16 mouse cellular contexts compared by ENCODE assay signal in genomic region chr7:132307722-132308271, GRCm38 (mm10). TPM values are rescaled to one million over a fixed set of nuclear protein-coding genes. Genes with fewer than 3 reads are reported as not detected.
DNase-seq lines count a peak whose midpoint lies in the region; ATAC-seq and TF ChIP-seq lines count a peak whose summit lies in the region.
"Had no signal": no experiment of that assay in that cellular context is flagged by ENCODE, and none has a peak within 500 bp of the region (broad histone marks: within the 10 kb centered on the region; RNA-seq: fewer than 3 reads in every experiment).

No protein-coding gene starts in this region.

- DNase-seq in liver, embryonic 11.5 days (ENCODE audit: low spot score): no peak
- peak; percentile 38 to 75 for DNase-seq in kidney, postnatal 25 days
- DNase-seq in urinary bladder, postnatal 25 days (ENCODE audit: low spot score): no peak
- no peak for DNase-seq in thymus, postnatal 4 days
- DNase-seq: forebrain, postnatal 0 days; gastrocnemius, postnatal 14 days; heart, postnatal 14 days; right cerebral cortex, postnatal 4 days had no signal

- no peaks in the 10 kb centered on the region for H3K27me3 ChIP-seq in liver, embryonic 16.5 days (ENCODE audit: control insufficient read depth, insufficient read depth, low read depth, low read length)
- H3K27me3 ChIP-seq in liver, embryonic 11.5 days (replicated peaks; ENCODE audit: control insufficient read depth, insufficient read depth, low read length): no peaks in the 10 kb centered on the region
- H3K27me3 ChIP-seq in intestine, postnatal 0 days (replicated peaks; ENCODE audit: control insufficient read depth, insufficient read depth, low read length): no peaks in the 10 kb centered on the region
- no peaks in the 10 kb centered on the region for H3K27me3 ChIP-seq in small intestine, adult 2 months (ENCODE audit: control insufficient read depth, insufficient read depth, low read length)
- H3K27me3 ChIP-seq: limb, embryonic 15.5 days; neural tube, embryonic 12.5 days had no signal

- 0 out of 2 replicates have a peak, but pooled peaks have one; percentile 28 for ATAC-seq in liver, embryonic 16.5 days (ENCODE audit: low read depth)
- no peak for ATAC-seq in liver, embryonic 11.5 days (replicated peaks; ENCODE audit: low FRiP score)
- ATAC-seq in intestine, postnatal 0 days: no peak
- no peak for ATAC-seq in frontal cortex, adult (ENCODE audit: low TSS enrichment)
- ATAC-seq: forebrain, postnatal 0 days; hindbrain, embryonic 16.5 days had no signal

- no peak for TF ChIP-seq CTCF in intestine, postnatal 0 days (IDR thresholded peaks at IDR 0.05; ENCODE audit: low read depth)
- TF ChIP-seq CTCF in small intestine, adult 2 months (IDR thresholded peaks at IDR 0.05; ENCODE audit: extremely low read depth, insufficient read length, insufficient replicate concordance, low read depth, low read length): no peak

- no peaks in the 10 kb centered on the region for H3K9me3 ChIP-seq in liver, embryonic 16.5 days (replicated peaks; ENCODE audit: control insufficient read depth, low read length)
- H3K9me3 ChIP-seq in liver, embryonic 11.5 days (ENCODE audit: control insufficient read depth, low read length): no peaks in the 10 kb centered on the region
- no peaks in the 10 kb centered on the region for H3K9me3 ChIP-seq in intestine, postnatal 0 days (ENCODE audit: control insufficient read depth)
- H3K9me3 ChIP-seq: heart, embryonic 10.5 days; limb, embryonic 15.5 days; neural tube, embryonic 12.5 days had no signal

- peaks cover 14% of the 10 kb centered on the region for H3K4me1 ChIP-seq in liver, embryonic 16.5 days (ENCODE audit: control insufficient read depth, low read depth, low read length)
- H3K4me1 ChIP-seq in liver, embryonic 11.5 days (replicated peaks; ENCODE audit: control insufficient read depth, insufficient read depth, low read length): peaks cover 22% of the 10 kb centered on the region
- peaks cover 23% of the 10 kb centered on the region for H3K4me1 ChIP-seq in intestine, postnatal 0 days (replicated peaks; ENCODE audit: control insufficient read depth, insufficient read depth, low read length)
- peaks cover 20% of the 10 kb centered on the region; the same call in 1 of the 2 replicates for H3K4me1 ChIP-seq in small intestine, adult 2 months (ENCODE audit: control insufficient read depth, insufficient read depth, insufficient read length, low read length)

- no peaks in the 10 kb centered on the region for H3K36me3 ChIP-seq in liver, embryonic 16.5 days (ENCODE audit: control insufficient read depth, insufficient read depth)
- H3K36me3 ChIP-seq in liver, embryonic 11.5 days (ENCODE audit: control insufficient read depth, insufficient read depth, low read length): no peaks in the 10 kb centered on the region
- no peaks in the 10 kb centered on the region for H3K36me3 ChIP-seq in intestine, postnatal 0 days (ENCODE audit: control insufficient read depth, insufficient read depth)
- H3K36me3 ChIP-seq in small intestine, adult 2 months (ENCODE audit: control insufficient read depth, insufficient read depth, low read length): no peaks in the 10 kb centered on the region
- H3K36me3 ChIP-seq: heart, embryonic 10.5 days; limb, embryonic 15.5 days; neural tube, embryonic 12.5 days had no signal

- no peak overlapping the region for H3K9ac ChIP-seq in liver, embryonic 16.5 days (ENCODE audit: low read depth, low read length)
- no peak overlapping the region for H3K9ac ChIP-seq in liver, embryonic 11.5 days (ENCODE audit: low read depth, low read length)
- H3K9ac ChIP-seq in intestine, postnatal 0 days (ENCODE audit: low read depth, low read length): no peak overlapping the region
- H3K9ac ChIP-seq: forebrain, postnatal 0 days; limb, embryonic 15.5 days; neural tube, embryonic 12.5 days had no signal

- TF ChIP-seq POLR2A in small intestine, adult 2 months (IDR thresholded peaks at IDR 0.05; ENCODE audit: low read depth, low read length): no peak

- no peak overlapping the region for H3K4me2 ChIP-seq in liver, embryonic 16.5 days (ENCODE audit: low read depth, low read length)
- no peak overlapping the region for H3K4me2 ChIP-seq in liver, embryonic 11.5 days
- H3K4me2 ChIP-seq in intestine, postnatal 0 days (replicated peaks; ENCODE audit: low read depth): no peak overlapping the region
- H3K4me2 ChIP-seq: limb, embryonic 15.5 days; neural tube, embryonic 12.5 days had no signal

- WGBS in liver, embryonic 16.5 days (ENCODE audit: insufficient replicate concordance): 39% methylated on average over 6 of the region's 6 CpGs
- 58% methylated on average over 6 of the region's 6 CpGs for WGBS in liver, embryonic 11.5 days
- WGBS in intestine, postnatal 0 days: 42% methylated on average over 6 of the region's 6 CpGs
- WGBS in small intestine, adult 2 months: 58% methylated on average over 6 of the region's 6 CpGs

- no peak overlapping the region for H3K4me3 ChIP-seq in liver, embryonic 16.5 days (ENCODE audit: low read depth, low read length)
- H3K4me3 ChIP-seq in liver, embryonic 11.5 days (ENCODE audit: low read depth, low read length): no peak overlapping the region
- no peak overlapping the region for H3K4me3 ChIP-seq in intestine, postnatal 0 days (ENCODE audit: low read depth, low read length)
- no peak overlapping the region for H3K4me3 ChIP-seq in small intestine, adult 2 months (ENCODE audit: low read depth, low read length)
- H3K4me3 ChIP-seq: heart, embryonic 10.5 days; limb, embryonic 15.5 days; neural tube, embryonic 12.5 days had no signal

- H3K27ac ChIP-seq in liver, embryonic 16.5 days (ENCODE audit: low read length): no peak overlapping the region
- no peak overlapping the region; the same call in 1 of the 2 replicates for H3K27ac ChIP-seq in liver, embryonic 11.5 days (ENCODE audit: low read depth, low read length)
- H3K27ac ChIP-seq in intestine, postnatal 0 days (ENCODE audit: low read depth, low read length): peak overlapping the region; percentile 57; the same call in 1 of the 2 replicates
- peak overlapping the region; percentile 24 for H3K27ac ChIP-seq in small intestine, adult 2 months (ENCODE audit: insufficient read depth, low read depth, low read length)
- H3K27ac ChIP-seq: heart, embryonic 10.5 days; limb, embryonic 15.5 days; neural tube, embryonic 12.5 days had no signal

RNA-seq across cellular contexts. Expression of gene Chst15, which starts 9.2 kb away (rescaled TPM):
- polyA plus RNA-seq in liver, embryonic 16.5 days (2015; fragmentation: Nextera tagmentation; extraction: Ambion mirVana): 5.0 and 5.9 TPM in 2 replicates
- 12.8 and 14.1 TPM in 2 replicates for polyA plus RNA-seq in liver, embryonic 11.5 days (2014; fragmentation: Nextera tagmentation; extraction: Ambion mirVana)
- 7.9 and 8.7 TPM in 2 replicates for polyA plus RNA-seq in intestine, postnatal 0 days (2015; fragmentation: Nextera tagmentation; extraction: Ambion mirVana)
- polyA plus RNA-seq in small intestine, adult 2 months (2012; rRNA removed): 3.6 and 5.7 TPM in 2 replicates

Comparison
In these comparisons a context has a peak if more than half of its experiments do, and no peak if none do; other contexts are left out.
1. H3K27ac ChIP-seq: peak in intestine, postnatal 0 days (single experiment) and small intestine, adult 2 months (single experiment); none in liver, embryonic 16.5 days (single experiment) and liver, embryonic 11.5 days (single experiment).
2. DNase-seq: peak in kidney, postnatal 25 days (2 of 2); none in liver, embryonic 11.5 days (single experiment), urinary bladder, postnatal 25 days (single experiment) and thymus, postnatal 4 days (single experiment).